Mouse (Mus musculus) lung, postnatal 0 days (tissue): ENCODE measurements around the gene Gpr152.

Source experiments
- CTCF ChIP-seq: IDR thresholded peaks from 2 replicates; pipeline ENCODE4 v1.5.1; 2016; ENCODE audit warnings: antibody characterized with exemption, mild to moderate bottlenecking
- EP300 ChIP-seq: IDR thresholded peaks from 2 replicates; pipeline ENCODE4 v1.6.1; 2016; ENCODE audit warnings: antibody characterized with exemption, mild to moderate bottlenecking, control low read depth

GRCm38 (mm10) chr19:4103792-4104191, 35.8 kb upstream of the Gpr152 start:
- TF ChIP-seq EP300, result no peak
- no peak for TF ChIP-seq CTCF
